Mouse (Mus musculus) retina, postnatal 7 days (tissue): ENCODE measurements around the gene Comp.

Source experiments
- DNase-seq: peaks from one replicate; pipeline ENCODE4 v3.0.0-alpha.2; 2012; ENCODE audit warnings: low read depth, low spot score

Gene Comp

DNA sequence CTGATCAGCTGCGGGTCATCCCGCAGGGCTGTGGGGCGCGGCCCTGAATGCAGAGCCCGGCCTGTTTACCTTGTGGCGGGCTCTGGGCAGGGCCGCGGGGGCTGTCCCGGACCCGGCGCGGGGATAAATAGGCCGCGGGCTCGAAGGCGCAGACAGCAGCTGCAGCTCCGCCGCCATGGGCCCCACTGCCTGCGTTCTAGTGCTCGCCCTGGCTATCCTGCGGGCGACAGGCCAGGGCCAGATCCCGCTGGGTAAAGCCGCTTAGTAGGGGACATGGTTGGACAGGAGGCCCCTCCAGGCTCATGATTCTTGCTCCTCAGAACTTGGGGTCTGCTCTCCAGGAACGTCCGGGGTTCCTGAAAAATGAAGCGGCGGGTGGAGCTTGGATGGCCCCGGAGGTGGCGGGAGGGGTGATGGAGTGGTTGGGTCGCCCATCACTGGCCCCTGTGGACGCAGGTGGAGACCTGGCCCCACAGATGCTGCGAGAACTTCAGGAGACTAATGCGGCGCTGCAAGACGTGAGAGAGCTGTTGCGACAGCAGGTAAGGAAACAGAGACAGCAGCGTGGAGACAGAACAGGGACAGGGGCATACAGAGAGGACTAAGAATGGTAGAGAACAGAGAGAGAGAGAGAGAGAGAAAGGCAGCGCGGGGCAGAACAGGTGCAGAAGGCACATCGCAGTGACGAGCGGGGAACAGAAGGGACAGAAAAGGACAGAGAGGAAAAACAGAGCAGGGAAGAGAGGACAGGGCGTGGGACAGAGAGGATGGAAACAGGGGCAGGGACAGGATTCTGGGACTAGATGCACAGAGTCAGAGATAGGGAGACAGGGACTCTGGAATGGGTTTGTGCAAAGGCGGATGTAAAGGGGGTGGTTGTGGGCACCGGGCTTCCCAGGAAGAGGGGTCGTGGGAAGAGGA is at the start of gene Comp:
Gene Comp, plus strand, starts transcription at position 162 of the 921 bp plus-strand sequence.
- no peak for DNase-seq

DNA sequence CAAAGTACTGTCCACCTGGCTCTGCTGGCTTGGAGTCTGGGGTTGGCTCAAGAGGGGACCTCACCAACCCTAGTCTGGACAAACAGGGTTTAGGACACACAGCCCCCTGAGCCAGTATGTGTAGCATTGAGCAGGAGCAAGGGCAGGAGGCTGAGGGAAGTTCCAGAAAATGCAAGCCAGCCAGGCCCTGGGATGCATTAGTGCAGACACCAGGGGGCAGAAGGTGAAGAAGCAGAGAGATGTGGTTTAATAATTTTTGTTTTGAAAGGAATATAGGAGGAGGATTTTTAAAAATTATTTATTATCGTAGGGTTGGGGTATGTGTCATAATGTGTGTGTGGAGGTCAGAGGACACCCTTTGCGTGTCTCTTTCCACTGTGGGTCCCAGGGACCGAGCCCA is 49.6 kb upstream of the Comp start:
- DNase-seq = no peak

DNA sequence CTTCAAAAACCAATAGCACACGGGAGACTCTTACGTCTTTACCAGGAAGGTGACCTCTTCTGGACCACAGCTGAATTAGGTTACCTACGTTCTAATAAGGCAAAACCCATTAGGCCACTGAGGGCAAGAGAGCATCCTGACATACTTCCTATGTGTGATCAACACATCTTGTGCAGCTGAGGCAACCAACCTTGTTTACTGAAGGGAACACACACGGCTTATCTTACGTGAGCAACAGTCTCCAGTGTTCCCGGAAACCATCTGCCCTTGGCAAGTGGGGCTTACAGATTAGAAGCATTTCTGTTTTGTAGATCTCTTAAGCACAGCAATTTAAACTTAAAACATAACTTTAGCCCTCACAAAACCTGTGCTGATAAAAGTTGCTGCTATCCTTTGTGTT is 45.8 kb upstream of the Comp start:
- DNase-seq = no peak

DNA sequence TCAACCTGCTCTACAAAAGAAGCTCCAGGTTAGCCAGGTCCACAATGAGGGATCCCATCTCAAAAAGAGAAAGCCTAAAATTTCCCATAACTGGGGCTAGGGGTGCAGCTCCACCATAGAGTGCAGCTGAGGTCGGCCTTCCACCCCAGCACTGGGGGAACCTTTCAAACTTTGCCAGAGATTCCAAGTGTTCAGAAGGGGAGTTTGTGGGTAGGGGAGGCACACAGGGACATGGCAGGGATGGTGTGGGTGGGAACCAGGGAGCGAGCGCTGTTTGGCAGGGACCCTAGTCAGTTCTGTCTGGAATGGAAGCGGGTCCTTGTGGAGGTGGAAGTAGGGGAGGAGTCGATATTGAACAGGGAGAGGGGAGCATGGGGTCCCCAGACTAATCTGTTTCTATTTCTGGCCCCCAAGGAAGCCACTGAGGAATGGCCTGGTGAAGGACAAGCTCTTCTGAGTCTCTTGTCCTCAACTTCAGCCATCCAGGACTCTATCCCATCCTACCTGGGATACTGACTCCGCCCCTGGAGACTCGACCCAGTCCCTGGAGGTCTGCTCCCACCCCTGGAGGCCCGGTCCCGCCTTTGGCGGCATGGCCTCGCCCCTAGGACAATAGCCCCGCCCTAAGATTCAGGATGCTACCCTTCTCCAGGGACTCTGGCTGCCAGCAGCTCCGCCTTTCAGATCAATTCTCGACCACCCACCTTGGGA is 44.1 kb upstream of the Comp start, which contains the start of gene Gdf1:
Gene Gdf1, plus strand, starts transcription at position 694 of the 711 bp plus-strand sequence.
- no peak for DNase-seq

DNA sequence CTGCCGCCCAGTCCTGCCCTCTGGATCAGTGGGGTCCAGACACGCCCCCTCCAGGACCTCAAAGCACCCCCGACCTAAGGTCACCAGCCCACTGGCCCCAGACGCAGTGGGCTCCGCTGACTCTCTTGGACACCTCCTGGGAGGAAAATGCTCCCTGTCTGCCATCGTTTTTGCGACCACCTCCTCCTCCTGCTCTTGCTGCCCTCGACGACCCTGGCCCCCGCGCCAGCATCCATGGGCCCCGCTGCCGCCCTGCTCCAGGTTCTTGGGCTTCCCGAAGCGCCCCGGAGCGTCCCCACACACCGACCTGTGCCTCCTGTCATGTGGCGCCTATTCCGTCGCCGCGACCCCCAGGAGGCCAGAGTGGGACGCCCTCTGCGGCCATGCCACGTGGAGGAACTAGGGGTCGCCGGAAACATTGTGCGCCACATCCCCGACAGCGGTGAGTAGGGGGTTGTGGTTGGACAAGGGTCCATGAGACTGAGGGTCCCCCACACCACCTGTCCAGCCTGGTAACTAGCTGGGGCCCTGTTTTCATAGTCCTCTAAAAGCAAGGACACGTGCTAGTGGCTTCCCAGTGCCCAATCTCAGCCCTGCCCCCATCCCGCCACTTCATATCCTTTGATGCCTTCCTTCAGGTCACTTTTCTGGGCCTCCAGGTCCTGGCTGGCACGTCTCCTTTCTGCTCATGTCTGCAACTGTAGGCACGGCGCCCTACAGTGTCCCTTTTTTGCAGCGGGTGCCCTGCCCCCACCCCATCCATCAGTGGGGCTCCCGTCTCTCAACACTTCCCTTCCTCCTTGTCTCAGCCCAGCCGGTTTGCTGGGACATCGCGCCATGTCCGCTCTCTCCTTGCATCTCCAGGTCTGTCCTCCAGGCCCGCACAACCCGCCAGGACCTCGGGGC is 43.3 kb upstream of the Comp start:
- no peak for DNase-seq

DNA sequence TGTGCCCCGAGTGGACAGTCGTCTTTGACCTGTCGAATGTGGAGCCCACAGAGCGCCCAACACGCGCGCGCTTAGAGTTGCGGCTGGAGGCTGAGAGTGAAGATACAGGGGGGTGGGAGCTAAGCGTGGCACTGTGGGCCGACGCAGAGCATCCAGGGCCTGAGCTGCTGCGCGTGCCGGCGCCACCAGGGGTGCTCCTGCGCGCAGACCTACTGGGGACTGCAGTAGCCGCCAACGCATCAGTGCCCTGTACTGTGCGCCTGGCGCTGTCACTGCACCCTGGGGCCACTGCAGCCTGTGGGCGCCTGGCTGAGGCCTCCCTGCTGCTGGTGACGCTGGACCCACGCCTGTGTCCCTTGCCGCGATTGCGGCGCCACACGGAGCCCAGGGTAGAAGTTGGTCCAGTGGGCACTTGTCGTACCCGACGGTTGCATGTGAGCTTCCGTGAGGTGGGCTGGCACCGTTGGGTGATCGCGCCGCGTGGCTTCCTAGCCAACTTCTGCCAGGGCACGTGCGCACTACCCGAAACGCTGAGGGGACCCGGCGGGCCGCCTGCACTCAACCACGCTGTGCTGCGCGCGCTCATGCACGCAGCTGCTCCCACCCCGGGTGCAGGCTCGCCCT is 42.5 kb upstream of the Comp start:
- no peak for DNase-seq

DNA sequence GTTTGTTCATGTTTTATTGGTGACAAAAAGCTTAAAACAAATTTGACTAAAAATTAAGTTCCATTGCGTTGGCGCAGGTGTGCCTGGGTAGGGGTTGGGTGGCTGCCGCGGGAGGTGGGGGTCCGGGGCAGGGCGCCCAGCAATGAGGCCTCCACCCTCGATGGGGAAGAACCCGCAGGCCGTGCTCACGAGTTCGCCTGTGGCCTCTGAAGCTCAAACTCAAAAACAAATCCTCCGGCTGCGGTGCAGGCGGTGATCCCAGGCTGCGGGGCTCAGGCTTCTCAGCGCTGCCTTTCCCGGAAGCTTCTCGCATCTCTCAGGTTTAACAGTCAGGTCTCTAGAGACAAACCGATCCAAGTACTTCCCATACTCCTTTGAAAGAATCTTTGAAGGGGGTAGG is 41.8 kb upstream of the Comp start:
- no peak for DNase-seq

DNA sequence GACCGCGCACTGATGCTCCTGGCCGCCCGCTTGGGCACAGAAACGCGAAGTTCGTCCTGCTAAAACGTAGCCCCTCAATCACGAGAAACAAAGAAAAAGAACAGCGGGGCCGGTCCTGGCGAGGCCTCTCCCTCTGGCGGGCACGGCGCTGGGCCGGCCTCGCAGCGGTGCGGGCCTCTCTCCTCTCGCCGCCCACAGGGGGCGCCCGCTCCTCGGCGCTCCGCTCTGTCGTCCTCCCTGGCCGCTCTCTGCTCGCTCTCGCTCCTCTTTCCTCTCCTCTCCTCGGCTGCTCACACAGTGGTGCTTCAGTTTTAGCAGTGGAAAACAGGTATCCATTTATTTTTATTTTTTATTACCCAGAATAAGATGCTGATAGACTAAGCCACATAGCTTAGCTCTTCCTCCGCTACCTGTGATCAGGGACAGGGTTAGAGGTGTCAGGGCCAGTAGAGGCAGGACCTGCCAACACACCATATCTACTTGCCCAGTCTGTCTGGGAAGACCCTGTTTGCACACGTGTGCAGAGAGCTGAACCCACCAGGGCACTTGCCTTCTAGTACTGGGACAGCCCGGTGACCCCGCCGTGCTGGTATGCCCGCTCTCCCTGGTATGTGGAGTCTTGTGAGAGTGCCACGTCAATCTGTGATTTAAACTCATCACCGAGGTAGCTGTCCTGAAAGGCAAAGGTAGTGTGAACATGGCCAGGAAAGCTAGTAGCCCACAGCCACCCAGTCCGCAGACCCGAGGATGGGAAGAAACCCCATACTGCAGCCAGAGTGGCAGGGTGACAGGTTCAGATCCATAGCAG is 41.1 kb upstream of the Comp start:
- no peak for DNase-seq

DNA sequence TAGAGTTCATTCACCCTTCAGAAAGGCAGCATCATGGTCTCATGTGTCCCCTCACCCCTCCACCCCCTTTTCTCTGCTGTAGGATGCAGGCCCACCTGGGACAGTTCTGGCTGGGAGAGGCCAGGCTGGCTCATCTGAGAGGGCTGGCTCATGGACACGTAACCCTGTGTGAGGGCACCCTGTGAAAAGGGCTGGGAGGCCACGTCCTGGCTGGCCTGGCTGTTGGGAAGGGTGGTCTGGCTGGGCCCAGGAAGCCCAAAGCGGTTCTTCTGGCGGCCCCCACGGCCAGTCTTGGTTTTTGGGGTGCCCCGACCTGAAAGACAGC is 40.5 kb upstream of the Comp start:
- no peak for DNase-seq

DNA sequence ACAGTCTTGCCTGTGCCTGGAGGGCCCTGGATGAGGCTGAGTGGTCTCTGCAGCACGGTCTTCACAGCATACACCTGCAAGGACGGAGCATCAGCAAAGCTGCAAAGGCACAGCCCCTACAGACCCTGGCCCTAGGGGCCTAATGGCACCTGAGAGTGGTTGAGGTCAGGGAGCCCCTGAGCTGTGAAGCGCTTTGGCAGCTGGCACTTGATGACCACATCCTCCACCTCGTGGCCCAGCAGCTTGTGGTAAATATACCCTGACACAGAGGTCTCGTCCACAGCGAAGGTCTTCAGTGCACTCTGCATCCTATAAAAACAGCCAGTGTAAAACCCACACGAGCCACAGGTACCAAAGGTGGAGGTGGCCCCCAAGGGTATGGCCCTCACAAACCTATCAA is 34.4 kb upstream of the Comp start:
- no peak for DNase-seq

DNA sequence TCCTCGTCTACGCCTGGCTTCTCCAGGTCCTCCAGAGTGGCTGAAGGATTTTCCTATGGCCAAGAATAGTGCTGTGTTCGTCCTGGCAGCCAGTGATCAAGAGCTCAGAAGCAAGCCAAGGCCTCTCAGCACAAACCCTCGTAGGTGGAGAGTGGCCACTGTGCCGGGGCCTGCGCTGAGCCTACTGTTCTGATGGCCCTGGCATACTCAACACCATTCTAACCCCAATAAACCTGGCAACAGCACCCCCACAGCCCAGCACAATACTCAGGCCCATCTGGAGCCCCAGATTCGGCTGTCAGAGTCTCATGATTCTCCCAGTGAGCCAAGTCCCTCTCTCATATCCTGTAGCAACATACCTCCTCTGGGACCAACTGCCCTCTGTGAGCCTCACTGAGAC is 32.7 kb upstream of the Comp start:
- DNase-seq = no peak

DNA sequence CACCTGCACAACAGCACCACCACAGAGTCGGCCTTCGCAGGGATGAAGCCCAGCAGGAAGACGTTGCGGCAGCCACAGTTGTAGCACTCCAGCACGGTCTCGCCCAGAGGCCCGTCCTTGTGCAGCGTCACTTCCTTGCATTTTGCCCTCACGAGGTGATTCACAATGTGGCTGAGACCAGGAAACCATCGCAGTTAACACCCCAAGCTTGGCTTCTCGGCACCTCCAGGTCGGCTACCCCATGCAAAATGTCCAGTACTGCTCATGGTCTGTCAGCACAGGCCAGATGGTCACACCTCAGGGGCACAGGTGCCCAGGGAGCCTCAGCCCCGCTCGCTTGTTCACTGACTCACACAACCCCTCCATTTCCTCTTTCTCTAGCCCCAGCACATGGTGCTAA is 31.4 kb upstream of the Comp start:
- no peak for DNase-seq

DNA sequence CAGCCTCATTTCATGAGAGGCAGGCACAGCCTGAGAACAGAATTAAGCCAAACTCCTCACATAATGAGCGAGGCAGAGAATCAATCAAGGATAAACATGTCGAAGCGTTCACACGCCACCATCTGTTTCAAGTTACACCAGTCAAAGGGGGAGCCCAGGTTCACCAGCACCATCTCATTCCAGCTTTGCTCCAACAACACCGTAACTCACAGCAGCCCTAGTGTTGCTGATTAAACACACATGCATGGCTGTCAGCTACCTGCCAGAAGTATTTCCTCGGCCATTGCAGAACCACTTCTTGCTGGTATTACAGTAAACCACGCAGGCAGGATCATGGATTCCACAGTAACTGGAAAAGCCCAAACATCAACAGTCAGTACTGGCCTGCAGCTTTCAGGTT is 30.3 kb upstream of the Comp start:
- no peak for DNase-seq

DNA sequence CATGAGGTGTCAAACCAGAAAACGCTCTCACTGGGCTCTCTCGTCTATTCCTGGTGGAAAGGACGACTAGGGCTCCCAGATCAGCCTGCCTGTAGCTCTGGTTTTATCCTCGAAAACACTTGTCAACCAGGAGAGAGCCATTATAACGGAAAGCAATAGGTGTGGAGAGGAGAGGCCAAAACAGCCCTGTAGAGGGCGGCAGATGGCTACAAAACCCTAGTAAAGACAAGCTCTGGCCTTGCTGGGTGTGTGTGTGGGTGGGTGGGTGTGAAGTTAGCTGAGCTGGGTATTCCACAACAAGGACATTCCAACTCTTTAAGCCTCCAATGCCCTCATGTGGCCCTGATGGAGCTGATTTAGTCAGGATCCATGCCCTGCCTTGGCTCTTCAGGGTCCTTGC is 29.7 kb upstream of the Comp start:
- peak; percentile 34 for DNase-seq

DNA sequence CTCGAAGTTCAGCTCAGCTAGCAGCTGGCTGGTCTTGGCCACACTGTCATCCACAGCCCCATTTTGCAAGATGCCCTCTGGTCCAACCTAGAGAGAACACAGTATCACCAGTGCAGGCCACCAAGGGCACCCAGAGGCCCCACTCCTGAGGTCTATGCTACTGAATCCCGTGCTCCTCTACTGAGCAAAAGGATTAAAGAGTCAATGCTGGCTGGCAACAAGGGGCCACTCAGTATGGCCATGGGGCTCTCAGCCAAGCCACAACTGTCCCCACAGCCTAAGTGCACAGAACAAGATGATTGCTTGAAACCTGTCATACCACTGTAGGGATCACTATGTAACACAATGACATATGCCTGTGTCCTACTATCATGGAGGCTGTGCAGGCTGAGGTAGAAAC is 29.1 kb upstream of the Comp start:
- DNase-seq = no peak

DNA sequence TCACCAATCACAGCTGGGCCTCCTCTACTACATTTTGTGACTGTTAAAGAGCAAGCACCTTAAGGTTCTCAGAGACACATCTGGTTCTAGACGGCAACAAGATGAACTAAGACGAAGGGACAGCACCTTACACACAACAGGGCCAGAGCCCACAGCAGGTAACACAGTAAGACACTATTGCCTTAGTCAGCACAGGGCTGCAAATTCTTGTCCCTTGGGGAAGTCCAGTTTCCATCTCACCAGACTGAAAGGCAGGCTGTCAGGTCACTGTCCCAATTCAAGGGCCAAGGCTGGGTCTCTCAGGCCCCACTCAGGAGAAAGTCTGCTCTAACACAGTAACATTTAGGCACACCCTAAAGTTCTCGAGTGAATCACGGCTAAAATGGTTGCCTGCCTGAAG is 25.9 kb upstream of the Comp start:
- DNase-seq = no peak

DNA sequence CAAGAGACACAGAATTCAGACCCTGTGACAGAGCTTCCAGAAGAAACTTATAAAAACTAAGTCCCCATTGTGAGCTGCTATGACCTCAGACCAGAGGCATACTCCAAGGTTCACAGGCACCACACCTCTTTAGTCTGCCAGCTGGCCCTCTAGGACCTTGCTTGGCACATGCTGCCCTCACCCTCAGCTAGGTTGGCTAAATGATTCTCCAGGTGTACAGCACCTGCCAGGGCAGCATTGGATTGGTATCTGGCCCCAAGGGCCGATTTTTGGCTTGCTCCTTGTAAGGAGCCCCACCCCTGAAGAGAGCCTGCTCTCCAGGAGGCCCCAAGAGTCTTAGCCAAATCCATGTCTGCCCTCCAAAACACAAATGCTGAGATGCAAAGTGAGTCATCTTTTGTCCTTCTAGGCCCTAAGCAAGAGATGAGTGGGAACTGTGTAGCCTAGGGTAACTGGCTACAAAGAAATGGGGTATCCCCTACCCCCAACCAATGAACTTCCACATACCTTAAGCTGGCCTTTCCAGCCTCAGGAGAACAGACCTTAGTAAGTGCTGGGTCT is 25.4 kb upstream of the Comp start:
- no peak for DNase-seq

DNA sequence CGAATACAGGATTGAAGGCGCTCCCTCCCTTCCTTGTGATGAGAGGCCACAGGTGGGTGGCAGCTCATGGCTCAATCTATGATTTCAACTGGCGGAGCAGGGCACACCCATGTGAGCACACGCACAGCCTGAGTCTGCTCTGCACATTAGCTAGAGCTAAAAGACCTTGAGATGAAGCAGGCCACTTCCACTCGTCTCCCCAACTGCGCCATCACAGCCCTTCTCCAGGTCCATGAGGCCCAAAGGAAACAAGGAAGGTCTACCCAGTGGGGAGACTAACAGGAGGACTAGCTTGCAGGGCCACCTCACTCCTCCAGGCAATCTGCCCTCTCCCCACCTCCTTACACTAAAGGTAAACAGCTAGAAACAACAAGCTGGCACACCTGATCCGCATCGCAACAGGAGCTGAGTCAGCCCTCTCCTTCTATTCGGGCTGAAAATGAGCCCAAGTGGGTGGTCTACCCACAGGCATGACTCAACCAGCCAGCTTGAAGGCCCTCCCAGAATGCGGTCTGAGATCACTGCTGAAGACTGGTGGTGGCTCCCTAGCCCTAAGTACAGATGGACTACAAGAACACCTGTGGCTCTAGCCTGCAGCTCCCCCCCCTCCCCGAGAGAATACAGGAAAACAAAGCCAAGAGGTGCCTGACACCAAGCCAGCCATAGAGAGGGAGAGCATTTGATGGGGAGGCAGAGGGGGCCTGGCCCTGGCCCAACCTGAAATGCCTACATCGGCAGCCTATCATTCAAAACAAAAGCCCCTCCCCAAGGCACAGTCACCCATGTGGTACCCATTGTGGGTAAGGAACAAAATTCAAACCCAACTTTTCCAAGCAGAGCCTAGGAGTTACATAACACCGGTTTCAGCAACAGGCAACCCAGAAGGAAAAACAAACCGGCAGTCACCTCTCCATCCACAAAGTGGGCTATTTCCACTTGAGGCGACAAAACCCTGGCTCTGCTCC is 22.0 kb upstream of the Comp start:
- DNase-seq = no peak

DNA sequence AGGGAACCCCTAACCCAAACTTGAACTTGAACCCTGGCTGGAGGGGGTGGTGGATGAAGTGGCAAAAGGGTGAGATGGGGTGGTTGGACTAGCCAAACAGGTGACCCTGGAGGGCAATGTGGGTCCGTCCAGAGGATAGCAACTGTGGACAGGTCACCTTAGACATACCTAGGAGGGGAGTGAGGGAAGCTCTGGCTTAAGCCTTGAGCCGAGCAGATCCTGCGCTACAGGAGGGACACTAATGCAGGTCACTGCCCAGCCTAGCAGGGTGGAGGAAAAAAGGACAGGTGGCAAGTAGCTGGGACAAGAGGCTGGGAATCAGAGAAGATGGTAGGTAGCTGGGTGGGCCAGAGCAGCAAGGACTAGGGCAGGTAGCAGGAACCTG is 21.4 kb upstream of the Comp start:
- no peak for DNase-seq
